Mouse (Mus musculus) mouse embryonic stem cell (cell line): ENCODE data around the gene Marcksl1.
"Not testable (repeated sequence)": the region's sequence is repeated elsewhere in the genome, so short reads cannot be mapped to it uniquely, and the experiment has no call there.

Source experiments
- in situ Hi-C, 2 experiments: fragments of 300-500 bp; cut with MboI; formaldehyde crosslinking; loops; 1 replicate in 1 of 2; 3 replicates in 1 of 2; pipeline ENCODE4 v1.14.3; 2019 to 2020; ENCODE audit warnings: low sequenced_read_pairs in 2 of 2, low pct_unique_long_range_greater_than_20kb in 1 of 2, mixed read lengths in 1 of 2; ENCODE audit not compliant: unreplicated experiment in 1 of 2

Marcksl1 gene

GRCm38 (mm10) chr4:129550295-129550694, 36.9 kb downstream of the Marcksl1 start:
- in situ Hi-C loops, result no loop called here

GRCm38 (mm10) chr4:129554512-129554911, 41.1 kb downstream of the Marcksl1 start:
- in situ Hi-C loops, result not testable (repeated sequence)

- in situ Hi-C loops, result no loop called here
Measured at GRCm38 (mm10) chr4:129555421-129555861, 42.1 kb downstream of the Marcksl1 start.

- in situ Hi-C loops, result no loop called here
Measured at GRCm38 (mm10) chr4:129555862-129556531, 42.6 kb downstream of the Marcksl1 start.

GRCm38 (mm10) chr4:129556532-129557223, 43.3 kb downstream of the Marcksl1 start:
- in situ Hi-C loops, result no loop called here

GRCm38 (mm10) chr4:129557256-129557808, 44.0 kb downstream of the Marcksl1 start:
- in situ Hi-C loops, result no loop called here

GRCm38 (mm10) chr4:129558321-129558955, 45.1 kb downstream of the Marcksl1 start:
- in situ Hi-C loops, result no loop called here

GRCm38 (mm10) chr4:129561184-129561583, 47.8 kb downstream of the Marcksl1 start:
- in situ Hi-C loops, result no loop called here

- in situ Hi-C loops, result no loop called here
Measured at GRCm38 (mm10) chr4:129563718-129564117, 50.3 kb downstream of the Marcksl1 start.

GRCm38 (mm10) chr4:129565139-129565538, 51.8 kb downstream of the Marcksl1 start:
- in situ Hi-C loops, result no loop called here
